Mouse (Mus musculus) myocyte (in vitro differentiated cells): ENCODE measurements around the gene Taf9. TPM values are rescaled to one million over a fixed set of nuclear protein-coding genes. Genes with fewer than 3 reads are reported as not detected.

Experiments used
- H3K27me3 ChIP-seq: one replicate; pipeline ENCODE4 v1.6.1; 2011; ENCODE audit not compliant: control insufficient read depth, insufficient read depth, insufficient read length
- H3K36me3 ChIP-seq: one replicate; pipeline ENCODE4 v1.6.1; 2011; ENCODE audit not compliant: control insufficient read depth, insufficient read depth
- H3K4me2 ChIP-seq: one replicate; pipeline ENCODE4 v1.6.1; 2011; ENCODE audit warnings: low read depth, control low read depth
- H3K4me3 ChIP-seq: one replicate; pipeline ENCODE4 v1.5.1; 2011; ENCODE audit warnings: mild to moderate bottlenecking, control low read depth, moderate library complexity
- H3K79me2 ChIP-seq: one replicate; pipeline ENCODE4 v1.6.1; 2011; ENCODE audit not compliant: control insufficient read depth, insufficient read depth
- H3ac ChIP-seq: one replicate; pipeline ENCODE4 v1.6.1; 2011; ENCODE audit not compliant: control insufficient read depth, insufficient read length
- CEBPB ChIP-seq: IDR thresholded peaks from 2 replicates; pipeline ENCODE4 v1.6.1; 2011; ENCODE audit warnings: mild to moderate bottlenecking, moderate library complexity; ENCODE audit not compliant: poor library complexity, insufficient read depth, severe bottlenecking
- E2F4 ChIP-seq: IDR thresholded peaks from one replicate; pipeline ENCODE4 v1.6.1; 2011; ENCODE audit warnings: mild to moderate bottlenecking, control low read depth, moderate library complexity; ENCODE audit not compliant: insufficient read depth
- MAX ChIP-seq: IDR thresholded peaks from one replicate; pipeline ENCODE4 v1.6.1; 2011; ENCODE audit warnings: low read depth, mild to moderate bottlenecking, control low read depth
- MYOD1 ChIP-seq, 3 experiments: IDR thresholded peaks; one replicate each; pipeline ENCODE4 v1.6.1; 2011; ENCODE audit warnings: control low read depth in 2 of 3, low read depth in 2 of 3, mild to moderate bottlenecking in 2 of 3, moderate library complexity in 1 of 3; ENCODE audit not compliant: insufficient read length in 2 of 3, control insufficient read depth in 1 of 3
- MYOG ChIP-seq, 3 experiments: IDR thresholded peaks; one replicate each; pipeline ENCODE4 v1.6.1; 2011; ENCODE audit warnings: control low read depth in 2 of 3, low read depth in 2 of 3, mild to moderate bottlenecking in 2 of 3; ENCODE audit not compliant: insufficient read length in 2 of 3, control insufficient read depth in 1 of 3, insufficient read depth in 1 of 3
- POLR2A ChIP-seq: IDR thresholded peaks from one replicate; pipeline ENCODE4 v1.6.1; 2011; ENCODE audit warnings: low read depth, mild to moderate bottlenecking, control low read depth, moderate library complexity; ENCODE audit not compliant: insufficient read length
- POLR2AphosphoS2 ChIP-seq: IDR thresholded peaks from one replicate; pipeline ENCODE4 v1.6.1; 2011; ENCODE audit warnings: low read depth, control low read depth; ENCODE audit not compliant: insufficient read length
- REST ChIP-seq: IDR thresholded peaks from one replicate; pipeline ENCODE4 v1.6.1; 2011; ENCODE audit warnings: mild to moderate bottlenecking, control low read depth, moderate library complexity; ENCODE audit not compliant: insufficient read depth, insufficient read length
- SRF ChIP-seq: IDR thresholded peaks from one replicate; pipeline ENCODE4 v1.6.1; 2011; ENCODE audit warnings: low read depth; ENCODE audit not compliant: control insufficient read depth, insufficient read length
- TCF12 ChIP-seq: IDR thresholded peaks from one replicate; pipeline ENCODE4 v1.6.1; 2011; ENCODE audit warnings: mild to moderate bottlenecking, control low read depth; ENCODE audit not compliant: poor library complexity, insufficient read depth, severe bottlenecking
- TCF3 ChIP-seq: IDR thresholded peaks from one replicate; pipeline ENCODE4 v1.6.1; 2011; ENCODE audit warnings: low read depth, control low read depth; ENCODE audit not compliant: insufficient read length
- USF1 ChIP-seq: IDR thresholded peaks from one replicate; pipeline ENCODE4 v1.6.1; 2011; ENCODE audit warnings: low read depth, mild to moderate bottlenecking, control low read depth, moderate library complexity
- polyA plus RNA-seq: library from polyadenylated mRNA; unstranded; fragments of >200 nt; fragmentation: generic; extraction: Trizol; gene quantifications from one replicate; pipeline ENCODE4 v1.2.1, GENCODE M21; 2012; ENCODE audit warnings: missing spikeins

Gene Taf9
- polyA plus RNA-seq, result 5.3 TPM

- Histone ChIP-seq H3K4me2 (peak within 1 kb of the TSS; percentile 94), H3ac (peak within 1 kb of the TSS; percentile 48), H3K27me3 (no peaks in the 10 kb centered on the region), H3K36me3 (peaks cover 4% of the 10 kb centered on the region), H3K79me2 (peaks cover 54% of the 10 kb centered on the region), H3K4me3 (peak within 1 kb of the TSS; percentile 81)
- TF ChIP-seq SRF (no peak), MAX (no peak), MYOD1 (IDR thresholded peaks at IDR 0.05; ENCODE audit: control insufficient read depth in 1 of 3, insufficient read length in 2 of 3, low read depth in 2 of 3) (no peak), POLR2A (peak; percentile 73), TCF3 (no peak), POLR2AphosphoS2 (peak; percentile 40)
Observed at GRCm38 (mm10) chr13:100651439-100652186, at the start of gene Taf9. Taf9 (plus strand) TSS chr13:100651579.

- no peak overlapping the region for H3ac ChIP-seq
- H3K36me3 ChIP-seq, result no peaks in the 10 kb centered on the region
- no peak for TF ChIP-seq POLR2AphosphoS2
- no peak for TF ChIP-seq CEBPB
- no peak for TF ChIP-seq MYOG (IDR thresholded peaks at IDR 0.05; ENCODE audit: control insufficient read depth in 1 of 3, insufficient read depth in 1 of 3, insufficient read length in 2 of 3, low read depth in 2 of 3)
- TF ChIP-seq E2F4, result no peak
- no peak for TF ChIP-seq MAX
- no peak for TF ChIP-seq MYOD1 (IDR thresholded peaks at IDR 0.05; ENCODE audit: control insufficient read depth in 1 of 3, insufficient read length in 2 of 3, low read depth in 2 of 3)
- TF ChIP-seq TCF3, result no peak
- no peak for TF ChIP-seq USF1
- TF ChIP-seq POLR2A, result no peak
- TF ChIP-seq SRF, result no peak
- no peak for TF ChIP-seq TCF12
- no peak for TF ChIP-seq REST
- H3K27me3 ChIP-seq, result no peaks in the 10 kb centered on the region
- no peak overlapping the region for H3K4me2 ChIP-seq
- H3K79me2 ChIP-seq, result no peaks in the 10 kb centered on the region
- no peak overlapping the region for H3K4me3 ChIP-seq
Observed at GRCm38 (mm10) chr13:100602239-100602902, 49.0 kb upstream of the Taf9 start.

GRCm38 (mm10) chr13:100603031-100603737 is 48.2 kb upstream of the Taf9 start:
- H3ac ChIP-seq, result no peak overlapping the region
- H3K4me2 ChIP-seq, result no peak overlapping the region
- no peaks in the 10 kb centered on the region for H3K36me3 ChIP-seq
- H3K79me2 ChIP-seq, result no peaks in the 10 kb centered on the region
- no peak overlapping the region for H3K4me3 ChIP-seq
- no peaks in the 10 kb centered on the region for H3K27me3 ChIP-seq
- TF ChIP-seq TCF3 (no peak), MYOD1 (IDR thresholded peaks at IDR 0.05; ENCODE audit: control insufficient read depth in 1 of 3, insufficient read length in 2 of 3, low read depth in 2 of 3) (no peak), SRF (no peak), POLR2AphosphoS2 (no peak), MAX (no peak), POLR2A (no peak), E2F4 (no peak), REST (no peak), TCF12 (no peak), CEBPB (no peak), MYOG (IDR thresholded peaks at IDR 0.05; ENCODE audit: control insufficient read depth in 1 of 3, insufficient read depth in 1 of 3, insufficient read length in 2 of 3, low read depth in 2 of 3) (no peak), USF1 (no peak)

GRCm38 (mm10) chr13:100603738-100604095 is 47.7 kb upstream of the Taf9 start:
- H3K36me3 ChIP-seq, result no peaks in the 10 kb centered on the region
- H3K27me3 ChIP-seq, result no peaks in the 10 kb centered on the region
- TF ChIP-seq MYOG (IDR thresholded peaks at IDR 0.05; ENCODE audit: control insufficient read depth in 1 of 3, insufficient read depth in 1 of 3, insufficient read length in 2 of 3, low read depth in 2 of 3) (no peak), CEBPB (no peak), POLR2AphosphoS2 (no peak), MAX (no peak), POLR2A (no peak), E2F4 (no peak), USF1 (no peak), TCF3 (no peak)

More at GRCm38 (mm10) chr13:100603738-100604095, 47.7 kb upstream of the Taf9 start:
- Histone ChIP-seq H3K79me2 (no peaks in the 10 kb centered on the region), H3ac (no peak overlapping the region), H3K4me3 (no peak overlapping the region), H3K4me2 (no peak overlapping the region)
